14 mouse cellular contexts compared by ENCODE assay signal in genomic region chr13:6632935-6633334, GRCm38 (mm10). TPM values are rescaled to one million over a fixed set of nuclear protein-coding genes. Genes with fewer than 3 reads are reported as not detected.
DNase-seq lines count a peak whose midpoint lies in the region; ATAC-seq and TF ChIP-seq lines count a peak whose summit lies in the region.
"Had no signal": no experiment of that assay in that cellular context is flagged by ENCODE, and none has a peak within 500 bp of the region (broad histone marks: within the 10 kb centered on the region; RNA-seq: fewer than 3 reads in every experiment).

No protein-coding gene starts in this region.

- no peaks in the 10 kb centered on the region for H3K36me3 ChIP-seq in heart, embryonic 11.5 days (ENCODE audit: control insufficient read depth, insufficient read depth, low read length)
- H3K36me3 ChIP-seq in spleen, adult 2 months (ENCODE audit: control insufficient read depth, insufficient read depth, low read length): no peaks in the 10 kb centered on the region; the same call in 1 of the 2 replicates
- no peaks in the 10 kb centered on the region for H3K36me3 ChIP-seq in intestine, embryonic 16.5 days (ENCODE audit: control insufficient read depth, insufficient read depth, low read length)
- H3K36me3 ChIP-seq: limb, embryonic 15.5 days; neural tube, embryonic 13.5 days had no signal

- ATAC-seq in heart, embryonic 11.5 days (replicated peaks; ENCODE audit: insufficient number of reproducible peaks, low FRiP score, low TSS enrichment): no peak
- peak; percentile 36 for ATAC-seq in intestine, embryonic 16.5 days
- ATAC-seq: forebrain, embryonic 13.5 days had no signal

- no peak overlapping the region for H3K4me3 ChIP-seq in heart, embryonic 11.5 days (ENCODE audit: low read depth, low read length)
- no peak overlapping the region for H3K4me3 ChIP-seq in spleen, adult 2 months (ENCODE audit: extremely low read depth, insufficient read depth, insufficient read length)
- no peak overlapping the region for H3K4me3 ChIP-seq in intestine, embryonic 16.5 days (ENCODE audit: low read length)
- H3K4me3 ChIP-seq: forebrain, embryonic 13.5 days; hindbrain, embryonic 13.5 days; limb, embryonic 15.5 days; neural tube, embryonic 13.5 days had no signal

- no peak overlapping the region for H3K9ac ChIP-seq in heart, embryonic 11.5 days (ENCODE audit: low read depth, low read length)
- no peak overlapping the region for H3K9ac ChIP-seq in intestine, embryonic 16.5 days (ENCODE audit: low read depth, low read length)
- H3K9ac ChIP-seq: forebrain, embryonic 13.5 days; hindbrain, embryonic 13.5 days; limb, embryonic 15.5 days; neural tube, embryonic 13.5 days had no signal

- peak overlapping the region; percentile 71; the same call in 1 of the 2 replicates for H3K27ac ChIP-seq in heart, embryonic 11.5 days (ENCODE audit: low read depth, low read length)
- peak overlapping the region; percentile 64 for H3K27ac ChIP-seq in spleen, adult 2 months (ENCODE audit: insufficient read depth, low read length)
- H3K27ac ChIP-seq in intestine, embryonic 16.5 days (ENCODE audit: low read length): peak overlapping the region; percentile 83
- H3K27ac ChIP-seq: forebrain, embryonic 13.5 days; hindbrain, embryonic 13.5 days; limb, embryonic 15.5 days; neural tube, embryonic 13.5 days had no signal

- no peak for DNase-seq in heart, adult 8-10 months (ENCODE audit: low spot score)
- no peak for DNase-seq in spleen, adult 2 months (ENCODE audit: low read depth in 1 of 2, low spot score in 2 of 2)
- DNase-seq in spleen, postnatal 4 days (ENCODE audit: low spot score in 2 of 2): no peak
- DNase-seq in neural tube, embryonic 10.5 days (ENCODE audit: extremely low spot score, low spot score): no peak
- DNase-seq in thymus, postnatal 36 days: no peak
- no peak for DNase-seq in left cerebral cortex, postnatal 36 days (ENCODE audit: low spot score in 2 of 2)
- DNase-seq: gastrocnemius, postnatal 25 days had no signal

- no peak for TF ChIP-seq POLR2A in spleen, adult 2 months (IDR thresholded peaks at IDR 0.05; ENCODE audit: low read depth, low read length)

- peaks cover 63% of the 10 kb centered on the region for H3K4me1 ChIP-seq in heart, embryonic 11.5 days (ENCODE audit: control insufficient read depth, insufficient read depth, low read length)
- peaks cover 28% of the 10 kb centered on the region for H3K4me1 ChIP-seq in spleen, adult 2 months (ENCODE audit: control insufficient read depth, insufficient read depth, insufficient read length)
- peaks cover 44% of the 10 kb centered on the region for H3K4me1 ChIP-seq in intestine, embryonic 16.5 days (ENCODE audit: control insufficient read depth, insufficient read depth, low read length)
- H3K4me1 ChIP-seq: forebrain, embryonic 13.5 days had no signal

- H3K9me3 ChIP-seq in heart, embryonic 11.5 days (replicated peaks; ENCODE audit: control insufficient read depth, low read length): no peaks in the 10 kb centered on the region
- H3K9me3 ChIP-seq in intestine, embryonic 16.5 days (ENCODE audit: control insufficient read depth, low read length): no peaks in the 10 kb centered on the region
- H3K9me3 ChIP-seq: forebrain, embryonic 13.5 days; G1E; hindbrain, embryonic 13.5 days; limb, embryonic 15.5 days; neural tube, embryonic 13.5 days had no signal

- intact Hi-C loops in left cerebral cortex, postnatal 36 days (cut with DNase I): no loop called here

- no peak for TF ChIP-seq CTCF in spleen, adult 2 months (IDR thresholded peaks at IDR 0.05; ENCODE audit: extremely low read depth, insufficient read depth, insufficient read length, insufficient replicate concordance)

- no peaks in the 10 kb centered on the region for H3K27me3 ChIP-seq in heart, embryonic 11.5 days (ENCODE audit: control insufficient read depth, insufficient read depth, low read length)
- H3K27me3 ChIP-seq in spleen, adult 2 months (ENCODE audit: control insufficient read depth, insufficient read depth, low read length): no peaks in the 10 kb centered on the region
- no peaks in the 10 kb centered on the region for H3K27me3 ChIP-seq in intestine, embryonic 16.5 days (replicated peaks; ENCODE audit: control insufficient read depth, insufficient read depth, low read length)
- H3K27me3 ChIP-seq: forebrain, embryonic 13.5 days; hindbrain, embryonic 13.5 days; limb, embryonic 15.5 days; neural tube, embryonic 13.5 days had no signal

- no peak overlapping the region for H3K4me2 ChIP-seq in heart, embryonic 11.5 days
- H3K4me2 ChIP-seq in intestine, embryonic 16.5 days (ENCODE audit: low read depth, low read length): peak overlapping the region; percentile 32
- H3K4me2 ChIP-seq: forebrain, embryonic 13.5 days; hindbrain, embryonic 13.5 days; limb, embryonic 15.5 days; neural tube, embryonic 13.5 days had no signal

- 42% methylated on average over 4 of the region's 4 CpGs for WGBS in heart, embryonic 11.5 days (ENCODE audit: insufficient replicate concordance)
- WGBS in spleen, adult 2 months: 46% methylated on average over 4 of the region's 4 CpGs
- WGBS in intestine, embryonic 16.5 days: 46% methylated on average over 4 of the region's 4 CpGs

RNA-seq across cellular contexts. Expression of gene Pfkp, which starts 15.6 kb away (rescaled TPM):
- polyA plus RNA-seq in heart, embryonic 11.5 days (2014; fragmentation: Nextera tagmentation; extraction: Ambion mirVana): 143 and 184 TPM in 2 replicates
- 10 to 100 TPM; 27.7 to 47.5 (median 33.5) TPM for total RNA-seq in heart, adult 8-10 months (2022)
- 39.7 and 45.1 TPM in 2 replicates for polyA plus RNA-seq in spleen, adult 2 months (2012; rRNA removed)
- 121 and 130 TPM in 2 replicates for polyA plus RNA-seq in intestine, embryonic 16.5 days (2015; fragmentation: Nextera tagmentation; extraction: Ambion mirVana)
- total RNA-seq in left cerebral cortex, postnatal 36 days (2021): 100 to 1,000 TPM; 266 to 272 TPM
